Mouse (Mus musculus): ENCODE measurements around the gene Nrip2. TPM values are rescaled to one million over a fixed set of nuclear protein-coding genes. Genes with fewer than 3 reads are reported as not detected.

Nrip2 gene
- polyA plus RNA-seq, 1 experiment from 2014 or later: 2.5 TPM

GRCm38 (mm10) chr6:128437731-128438316 lies 38.7 kb downstream of the Nrip2 start:
- Histone ChIP-seq H3K9me3 (ENCODE audit: control insufficient read depth, low read length) (no peaks in the 10 kb centered on the region), H3K27ac (replicated peaks in 1 of 2; ENCODE audit: control insufficient read depth in 1 of 2, insufficient read depth in 1 of 2, low read depth in 2 of 2, low read length in 2 of 2) (peak overlapping the region; percentile 83 to 96), H3K36me3 (ENCODE audit: control insufficient read depth, insufficient read depth, low read length) (peaks cover 37% of the 10 kb centered on the region), H3K27me3 (ENCODE audit: control insufficient read depth, insufficient read depth, low read length) (no peaks in the 10 kb centered on the region), H3K4me1 (ENCODE audit: control insufficient read depth in 2 of 2, insufficient read depth in 2 of 2, low read length in 2 of 2) (peaks cover 21 to 37% of the 10 kb centered on the region in 2 experiments), H3K9ac (ENCODE audit: low read length) (peak overlapping the region; percentile 99), H3K4me2 (ENCODE audit: low read length) (peak overlapping the region; percentile 65), H3K4me3 (ENCODE audit: control insufficient read depth in 1 of 2, insufficient read depth in 1 of 2, low read depth in 1 of 2, low read length in 2 of 2) (peak overlapping the region; percentile 79 to 98)
- under 1% methylated on average over 52 of the region's 52 CpGs for WGBS
- peak; percentile 74 for ATAC-seq (ENCODE audit: insufficient number of reproducible peaks, insufficient read depth, low FRiP score, low read depth)

- no peaks in the 10 kb centered on the region for H3K27me3 ChIP-seq (ENCODE audit: control insufficient read depth, insufficient read depth, low read length)
- H3K4me2 ChIP-seq (ENCODE audit: low read length): peak within 1 kb of the TSS; percentile 65
- peak; percentile 95 for ATAC-seq (ENCODE audit: insufficient number of reproducible peaks, insufficient read depth, low FRiP score, low read depth)
- WGBS: under 1% methylated on average over 64 of the region's 67 CpGs
- H3K9me3 ChIP-seq (ENCODE audit: control insufficient read depth, low read length): no peaks in the 10 kb centered on the region
- H3K4me1 ChIP-seq (ENCODE audit: control insufficient read depth in 2 of 2, insufficient read depth in 2 of 2, low read length in 2 of 2): peaks cover 21 to 33% of the 10 kb centered on the region in 2 experiments
- H3K9ac ChIP-seq (ENCODE audit: low read length): peak within 1 kb of the TSS; percentile 99
- H3K27ac ChIP-seq (replicated peaks in 1 of 2; ENCODE audit: control insufficient read depth in 1 of 2, insufficient read depth in 1 of 2, low read depth in 2 of 2, low read length in 2 of 2): peak within 1 kb of the TSS; percentile 83 to 96
- H3K36me3 ChIP-seq (ENCODE audit: control insufficient read depth, insufficient read depth, low read length): peaks cover 31% of the 10 kb centered on the region
- peak within 1 kb of the TSS; percentile 79 to 98 for H3K4me3 ChIP-seq (ENCODE audit: control insufficient read depth in 1 of 2, insufficient read depth in 1 of 2, low read depth in 1 of 2, low read length in 2 of 2)
Measured at GRCm38 (mm10) chr6:128438317-128438870, 39.3 kb downstream of the Nrip2 start, which contains the start of gene Fkbp4. Fkbp4 (minus strand) TSS chr6:128438677.

GRCm38 (mm10) chr6:128438871-128439341 lies 39.8 kb downstream of the Nrip2 start:
- peak overlapping the region; percentile 29 to 98 for H3K4me3 ChIP-seq (ENCODE audit: control insufficient read depth in 1 of 2, insufficient read depth in 1 of 2, low read depth in 1 of 2, low read length in 2 of 2)
- peak; percentile 22 for ATAC-seq (ENCODE audit: insufficient number of reproducible peaks, insufficient read depth, low FRiP score, low read depth)
- peaks cover 26% of the 10 kb centered on the region for H3K36me3 ChIP-seq (ENCODE audit: control insufficient read depth, insufficient read depth, low read length)
- H3K9ac ChIP-seq (ENCODE audit: low read length): peak overlapping the region; percentile 99
- H3K27ac ChIP-seq (replicated peaks in 1 of 2; ENCODE audit: control insufficient read depth in 1 of 2, insufficient read depth in 1 of 2, low read depth in 2 of 2, low read length in 2 of 2): peak overlapping the region in 1 of 2 experiments; percentile 96; a peak in 1 of 4 replicates
- H3K9me3 ChIP-seq (ENCODE audit: control insufficient read depth, low read length): no peaks in the 10 kb centered on the region
- 23% methylated on average over 18 of the region's 18 CpGs for WGBS
- no peaks in the 10 kb centered on the region for H3K27me3 ChIP-seq (ENCODE audit: control insufficient read depth, insufficient read depth, low read length)
- H3K4me1 ChIP-seq (ENCODE audit: control insufficient read depth in 2 of 2, insufficient read depth in 2 of 2, low read length in 2 of 2): peaks cover 21 to 33% of the 10 kb centered on the region in 2 experiments
- peak overlapping the region; percentile 65 for H3K4me2 ChIP-seq (ENCODE audit: low read length)

- no peak overlapping the region for H3K4me3 ChIP-seq (ENCODE audit: control insufficient read depth in 1 of 2, insufficient read depth in 1 of 2, low read depth in 1 of 2, low read length in 2 of 2)
- H3K4me1 ChIP-seq (ENCODE audit: control insufficient read depth in 2 of 2, insufficient read depth in 2 of 2, low read length in 2 of 2): peaks cover 16 to 24% of the 10 kb centered on the region in 2 experiments
- no peaks in the 10 kb centered on the region for H3K27me3 ChIP-seq (ENCODE audit: control insufficient read depth, insufficient read depth, low read length)
- ATAC-seq (ENCODE audit: insufficient number of reproducible peaks, insufficient read depth, low FRiP score, low read depth): no peak
- no peaks in the 10 kb centered on the region for H3K9me3 ChIP-seq (ENCODE audit: control insufficient read depth, low read length)
- H3K27ac ChIP-seq (replicated peaks in 1 of 2; ENCODE audit: control insufficient read depth in 1 of 2, insufficient read depth in 1 of 2, low read depth in 2 of 2, low read length in 2 of 2): no peak overlapping the region
- peaks cover 13% of the 10 kb centered on the region for H3K36me3 ChIP-seq (ENCODE audit: control insufficient read depth, insufficient read depth, low read length)
- 95% methylated on average over 2 of the region's 2 CpGs for WGBS
- H3K4me2 ChIP-seq (ENCODE audit: low read length): no peak overlapping the region
- H3K9ac ChIP-seq (ENCODE audit: low read length): no peak overlapping the region
Measured at GRCm38 (mm10) chr6:128440238-128440637, 41.1 kb downstream of the Nrip2 start.

- no peaks in the 10 kb centered on the region for H3K27me3 ChIP-seq (ENCODE audit: control insufficient read depth, insufficient read depth, low read length)
- H3K4me2 ChIP-seq (ENCODE audit: low read length): peak overlapping the region; percentile 58
- H3K4me1 ChIP-seq (ENCODE audit: control insufficient read depth in 2 of 2, insufficient read depth in 2 of 2, low read length in 2 of 2): no peaks in the 10 kb centered on the region; a peak in 1 of 4 replicates
- no peak overlapping the region for H3K27ac ChIP-seq (replicated peaks in 1 of 2; ENCODE audit: control insufficient read depth in 1 of 2, insufficient read depth in 1 of 2, low read depth in 2 of 2, low read length in 2 of 2)
- H3K9me3 ChIP-seq (ENCODE audit: control insufficient read depth, low read length): no peaks in the 10 kb centered on the region
- WGBS: 16% methylated on average over 14 of the region's 14 CpGs
- peak; percentile 38; the same call in 1 of the 2 replicates for ATAC-seq (ENCODE audit: insufficient number of reproducible peaks, insufficient read depth, low FRiP score, low read depth)
- peak overlapping the region; percentile 12 to 22; a peak in 3 of 4 replicates for H3K4me3 ChIP-seq (ENCODE audit: control insufficient read depth in 1 of 2, insufficient read depth in 1 of 2, low read depth in 1 of 2, low read length in 2 of 2)
- H3K36me3 ChIP-seq (ENCODE audit: control insufficient read depth, insufficient read depth, low read length): no peaks in the 10 kb centered on the region; the same call in 1 of the 2 replicates
- 0 out of 2 replicates have a peak overlapping the region, but pooled peaks have one; percentile 1 for H3K9ac ChIP-seq (ENCODE audit: low read length)
Measured at GRCm38 (mm10) chr6:128445761-128446535, 46.9 kb downstream of the Nrip2 start.

- H3K4me2 ChIP-seq (ENCODE audit: low read length): no peak overlapping the region
- H3K27ac ChIP-seq (replicated peaks in 1 of 2; ENCODE audit: control insufficient read depth in 1 of 2, insufficient read depth in 1 of 2, low read depth in 2 of 2, low read length in 2 of 2): no peak overlapping the region
- no peaks in the 10 kb centered on the region for H3K9me3 ChIP-seq (ENCODE audit: control insufficient read depth, low read length)
- ATAC-seq (ENCODE audit: insufficient number of reproducible peaks, insufficient read depth, low FRiP score, low read depth): no peak
- no peak overlapping the region for H3K9ac ChIP-seq (ENCODE audit: low read length)
- WGBS: 98% methylated on average over 5 of the region's 5 CpGs
- no peaks in the 10 kb centered on the region; the same call in 1 of the 2 replicates for H3K36me3 ChIP-seq (ENCODE audit: control insufficient read depth, insufficient read depth, low read length)
- H3K4me1 ChIP-seq (ENCODE audit: control insufficient read depth in 2 of 2, insufficient read depth in 2 of 2, low read length in 2 of 2): no peaks in the 10 kb centered on the region; a peak in 1 of 4 replicates
- H3K4me3 ChIP-seq (ENCODE audit: control insufficient read depth in 1 of 2, insufficient read depth in 1 of 2, low read depth in 1 of 2, low read length in 2 of 2): no peak overlapping the region
- H3K27me3 ChIP-seq (ENCODE audit: control insufficient read depth, insufficient read depth, low read length): no peaks in the 10 kb centered on the region
Measured at GRCm38 (mm10) chr6:128447063-128447462, 48.0 kb downstream of the Nrip2 start.

- Histone ChIP-seq H3K9me3 (ENCODE audit: control insufficient read depth, low read length) (no peaks in the 10 kb centered on the region), H3K9ac (ENCODE audit: low read length) (no peak overlapping the region), H3K36me3 (ENCODE audit: control insufficient read depth, insufficient read depth, low read length) (no peaks in the 10 kb centered on the region), H3K27me3 (ENCODE audit: control insufficient read depth, insufficient read depth, low read length) (no peaks in the 10 kb centered on the region), H3K4me3 (ENCODE audit: control insufficient read depth in 1 of 2, insufficient read depth in 1 of 2, low read depth in 1 of 2, low read length in 2 of 2) (no peak overlapping the region), H3K27ac (replicated peaks in 1 of 2; ENCODE audit: control insufficient read depth in 1 of 2, insufficient read depth in 1 of 2, low read depth in 2 of 2, low read length in 2 of 2) (no peak overlapping the region), H3K4me2 (ENCODE audit: low read length) (no peak overlapping the region), H3K4me1 (ENCODE audit: control insufficient read depth in 2 of 2, insufficient read depth in 2 of 2, low read length in 2 of 2) (no peaks in the 10 kb centered on the region)
- no peak for ATAC-seq (ENCODE audit: insufficient number of reproducible peaks, insufficient read depth, low FRiP score, low read depth)
- 71% methylated on average over 12 of the region's 12 CpGs for WGBS
Measured at GRCm38 (mm10) chr6:128455835-128456605, 56.9 kb downstream of the Nrip2 start.

Data from heart, embryonic 14.5 days (tissue).